Mouse (Mus musculus) retina, postnatal 1 day (tissue): ENCODE measurements around the gene Clta.

Experiments
- DNase-seq: peaks from one replicate; pipeline ENCODE4 v3.0.0-alpha.2; 2012

The Clta gene

DNA sequence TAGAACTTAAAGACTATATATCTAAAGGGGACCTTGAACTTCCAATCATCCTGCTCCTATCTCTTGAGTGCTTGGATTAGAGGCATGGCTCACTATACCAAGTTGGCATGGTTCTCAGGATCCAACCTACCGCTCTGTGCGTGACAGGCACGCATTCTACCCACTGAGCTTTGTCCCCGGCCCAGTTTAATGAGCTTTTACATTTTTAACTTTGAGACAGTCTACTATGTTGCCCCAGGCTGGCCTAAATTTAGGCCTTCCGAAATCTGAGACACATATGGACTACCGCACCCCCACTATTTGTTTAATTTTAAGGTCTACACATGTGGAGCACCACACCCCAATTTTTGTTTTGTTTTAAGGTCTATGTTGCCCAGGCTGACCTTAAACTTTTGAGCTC is 23.4 kb upstream of the Clta start:
- DNase-seq, result no peak

DNA sequence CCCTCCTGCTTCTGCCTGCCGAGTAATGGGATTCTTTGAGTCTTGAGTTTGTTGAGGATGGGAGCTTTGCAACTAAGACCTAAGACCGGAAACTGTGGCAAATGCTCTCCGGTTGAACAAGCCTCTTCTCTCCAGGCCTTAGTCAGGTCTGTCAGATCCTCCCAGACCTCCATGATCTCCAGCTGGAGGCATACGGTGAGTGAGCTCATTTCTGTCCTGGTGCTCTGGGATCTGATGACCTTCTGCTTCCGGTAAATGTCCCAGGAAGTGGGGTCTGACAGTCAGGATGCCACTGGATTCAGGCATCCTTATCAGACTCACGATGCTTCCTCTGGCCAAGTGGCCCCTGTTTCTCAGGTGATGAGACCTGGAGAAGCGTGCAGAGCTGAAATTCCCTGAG is 23.0 kb upstream of the Clta start:
- no peak for DNase-seq

DNA sequence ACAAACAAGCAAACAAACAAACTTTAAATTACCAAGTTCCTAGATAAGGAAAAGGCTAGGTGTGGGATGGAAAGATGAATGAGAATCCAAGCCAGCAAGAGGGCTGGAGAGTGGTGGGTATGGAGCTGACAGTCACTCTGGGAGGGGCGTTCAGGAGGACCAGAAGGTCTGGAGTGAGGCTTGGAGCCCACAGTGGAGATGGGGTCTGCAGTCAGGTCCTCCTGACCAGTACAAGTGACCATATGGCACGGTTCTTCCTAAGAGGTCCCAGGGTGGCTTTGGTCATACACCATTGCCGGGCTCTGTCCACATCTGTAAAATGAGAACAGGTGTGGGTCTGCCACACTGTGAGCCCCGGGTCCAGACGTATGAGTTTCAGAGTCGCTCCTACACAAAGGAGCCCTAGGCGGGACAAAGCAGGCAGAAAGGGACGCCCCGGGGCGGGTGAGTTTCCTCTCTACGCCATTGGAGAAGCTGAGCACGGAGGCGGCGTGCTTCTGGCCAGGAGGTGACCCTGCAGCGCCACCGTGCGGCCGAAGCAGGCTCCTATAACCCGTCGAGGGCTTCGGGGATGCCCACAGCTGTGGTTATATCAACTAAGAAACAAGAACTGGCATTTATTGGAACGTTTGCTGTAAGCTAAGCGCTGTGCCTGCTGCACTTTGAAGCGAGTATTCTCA is 22.1 kb upstream of the Clta start:
- DNase-seq, result peak; percentile 94

DNA sequence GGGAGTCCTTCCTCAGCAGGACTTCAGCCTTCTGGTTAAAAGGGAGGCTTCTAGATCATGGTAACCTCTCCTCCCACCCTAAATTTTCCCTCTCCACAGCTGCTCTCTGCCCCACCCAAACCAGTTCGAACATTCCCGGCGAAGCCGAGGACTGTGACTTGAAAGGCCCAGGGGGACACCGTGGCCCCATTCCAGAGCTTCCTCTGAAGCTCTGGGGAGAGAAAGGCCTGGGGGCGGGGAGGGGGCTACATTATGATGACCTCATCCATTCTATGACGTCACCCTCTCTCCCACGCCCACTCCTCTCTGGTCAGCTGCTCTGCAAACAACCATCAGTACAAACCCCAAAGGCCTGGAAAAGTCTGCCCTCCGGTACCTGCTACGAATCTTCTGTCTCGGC is 21.1 kb upstream of the Clta start, which contains the start of gene Ccin:
TSS of gene Ccin (plus strand) at position 303 of the 400 bp plus-strand sequence.
- no peak for DNase-seq

DNA sequence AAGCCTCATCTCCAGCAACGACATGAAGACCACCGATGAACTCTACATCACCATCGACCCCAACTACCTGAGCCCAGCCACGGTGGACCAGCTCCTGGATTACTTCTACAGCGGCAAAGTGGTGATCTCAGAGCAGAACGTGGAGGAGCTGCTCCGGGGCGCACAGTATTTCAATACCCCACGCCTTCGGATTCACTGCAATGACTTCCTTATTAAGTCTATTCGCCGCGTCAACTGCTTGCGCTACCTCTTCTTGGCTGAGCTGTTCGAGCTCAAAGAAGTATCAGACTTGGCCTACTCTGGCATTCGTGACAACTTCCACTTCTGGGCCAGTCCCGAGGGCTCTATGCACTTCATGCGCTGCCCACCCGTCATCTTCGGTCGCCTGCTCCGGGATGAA is 20.5 kb upstream of the Clta start:
- DNase-seq, result no peak

DNA sequence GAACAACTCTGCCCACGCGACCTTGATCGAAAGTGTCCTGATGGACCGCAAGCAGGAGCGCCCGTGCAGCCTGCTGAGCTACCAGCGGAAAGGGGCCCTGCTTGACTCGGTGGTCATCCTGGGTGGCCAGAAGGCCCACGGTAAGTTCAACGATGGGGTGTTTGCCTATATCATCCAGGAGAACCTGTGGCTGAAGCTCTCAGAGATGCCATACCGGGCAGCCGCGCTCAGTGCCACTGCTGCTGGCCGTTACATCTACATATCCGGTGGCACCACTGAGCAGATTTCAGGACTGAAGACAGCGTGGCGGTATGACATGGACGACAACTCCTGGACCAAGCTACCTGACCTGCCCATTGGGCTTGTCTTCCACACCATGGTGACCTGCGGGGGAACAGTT is 19.9 kb upstream of the Clta start:
- DNase-seq, result no peak

DNA sequence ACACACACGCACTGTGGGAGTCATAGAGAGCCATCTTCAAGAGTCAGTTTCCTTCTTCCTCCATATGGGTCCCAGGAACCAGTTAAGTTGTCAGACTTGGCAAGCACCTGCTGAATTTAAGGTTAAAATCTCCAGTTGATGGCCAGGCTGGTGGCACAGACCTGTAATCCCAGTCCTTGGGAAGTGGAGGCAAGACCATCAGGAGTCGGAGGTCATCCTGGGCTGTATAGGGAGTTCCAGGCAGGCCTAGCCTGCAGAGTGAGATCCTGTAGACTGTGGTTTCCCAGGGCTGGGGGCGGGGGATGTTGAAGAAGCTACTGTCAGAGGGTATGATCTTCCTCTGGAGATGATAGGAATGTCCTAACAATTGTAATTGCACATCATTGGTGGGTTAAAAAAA is 15.3 kb upstream of the Clta start:
- DNase-seq, result no peak

DNA sequence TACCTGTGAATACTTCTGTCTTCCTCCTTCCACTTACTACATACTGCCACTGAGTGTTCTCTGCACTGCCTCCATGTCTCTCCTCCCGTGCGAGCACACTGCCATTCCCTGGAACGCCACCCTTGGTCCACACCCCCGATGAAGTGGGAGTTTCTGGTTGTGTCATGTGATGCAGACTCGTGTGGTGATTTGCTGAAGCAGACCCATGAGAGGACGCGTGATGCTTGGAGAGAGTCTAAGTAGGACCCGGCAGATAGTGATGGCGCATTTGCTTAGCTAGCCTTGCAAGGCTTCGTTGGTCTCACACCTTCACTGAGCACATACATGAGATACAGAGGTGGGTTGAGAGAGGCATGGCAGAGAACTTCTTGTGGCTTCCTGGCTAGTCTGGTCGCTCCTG is 11.2 kb upstream of the Clta start:
- no peak for DNase-seq

DNA sequence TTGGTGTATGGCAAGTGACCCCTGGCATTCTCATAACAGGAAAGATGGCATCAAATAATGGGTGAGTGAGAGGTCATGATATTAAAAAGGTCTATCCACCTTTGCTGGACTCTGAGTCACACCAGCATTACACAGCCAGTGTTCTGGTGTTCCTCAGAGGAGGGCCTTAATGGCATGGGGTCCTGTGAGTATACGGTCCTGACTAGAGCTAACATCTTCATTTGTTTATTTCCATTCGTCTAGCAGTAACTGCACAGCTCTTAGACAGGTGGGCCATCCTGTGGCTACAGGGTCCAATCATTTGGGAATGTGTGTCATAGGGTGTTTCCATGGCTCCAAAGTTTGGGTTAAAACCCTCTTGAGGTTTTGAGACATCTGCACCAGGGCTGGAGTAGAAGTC is 9.9 kb upstream of the Clta start:
- DNase-seq, result no peak

DNA sequence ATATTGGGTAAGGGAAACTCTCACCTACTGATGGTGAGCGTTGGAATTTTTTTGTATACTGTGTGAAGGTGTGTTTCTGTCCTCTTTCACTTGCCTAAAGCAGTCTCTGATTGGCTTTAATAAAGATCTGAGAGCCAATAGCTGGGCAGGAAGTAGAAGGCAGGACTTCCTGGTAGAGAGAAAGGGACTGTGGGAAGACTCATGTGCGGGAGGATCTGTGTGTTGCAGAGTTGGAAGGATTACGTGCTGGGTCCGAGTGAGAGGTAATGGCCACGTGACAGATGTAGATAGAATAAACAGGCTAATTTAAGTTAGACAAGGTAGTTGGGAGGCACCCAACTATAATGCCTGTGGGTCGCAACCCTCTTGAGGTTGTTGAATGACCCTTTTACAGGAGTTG is 630 bp upstream of the Clta start:
- no peak for DNase-seq

DNA sequence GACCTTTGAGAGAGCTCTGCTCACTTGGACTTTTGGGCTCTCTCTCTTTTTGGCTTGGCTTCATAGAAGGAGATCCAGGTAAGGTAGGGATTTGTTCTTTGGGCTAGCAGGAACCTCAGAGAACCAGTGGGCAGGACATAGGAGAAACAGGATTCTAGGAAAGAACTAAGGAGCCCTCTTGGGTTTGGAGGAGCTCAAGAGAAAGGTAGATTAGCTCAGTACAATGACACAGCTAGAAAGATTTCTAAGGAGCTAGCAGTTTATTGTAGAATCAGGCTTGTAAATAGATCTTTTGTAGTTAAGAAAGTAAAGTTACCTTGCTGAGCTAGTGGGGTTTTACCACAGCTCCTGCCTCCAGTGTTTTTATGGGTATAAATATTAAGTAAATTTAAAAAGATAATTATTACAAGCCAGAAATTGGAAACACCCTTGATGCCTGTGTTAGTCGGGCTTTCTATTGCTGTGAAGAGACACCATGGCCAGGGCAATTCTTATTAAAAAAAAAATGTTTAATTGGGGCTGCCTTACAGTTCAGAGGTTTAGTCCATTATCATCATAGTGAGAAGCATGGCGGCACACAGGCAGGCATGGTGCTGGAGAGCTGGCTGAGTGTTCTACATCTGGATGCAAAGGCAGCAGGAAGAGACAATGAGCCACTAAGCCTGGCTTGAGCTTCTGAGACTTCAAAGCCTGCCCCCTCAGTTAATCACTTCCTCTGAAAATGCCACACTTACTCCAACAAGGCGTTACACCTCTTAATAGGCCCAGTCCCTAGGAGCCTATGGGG is 564 bp downstream of the Clta start:
- DNase-seq, result no peak

DNA sequence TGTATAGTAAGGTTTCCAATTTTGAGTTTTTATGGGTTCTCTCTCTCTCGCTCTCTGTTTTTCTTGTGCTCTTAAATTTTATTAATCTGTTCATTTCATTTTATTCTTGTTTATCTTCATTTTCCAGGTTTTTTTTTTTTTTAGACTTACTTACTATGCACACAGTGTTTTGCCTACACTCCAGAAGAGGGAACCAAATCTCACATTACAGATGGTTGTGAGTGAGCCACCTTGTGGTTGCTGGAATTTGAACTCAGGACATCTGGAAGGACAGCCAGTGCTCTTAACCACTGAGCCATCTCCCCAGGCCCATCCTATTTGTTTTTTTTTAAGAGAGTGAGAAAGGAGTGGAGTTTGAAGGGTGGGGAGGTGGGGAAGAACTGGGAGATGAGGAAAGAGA is 5.9 kb downstream of the Clta start:
- no peak for DNase-seq

DNA sequence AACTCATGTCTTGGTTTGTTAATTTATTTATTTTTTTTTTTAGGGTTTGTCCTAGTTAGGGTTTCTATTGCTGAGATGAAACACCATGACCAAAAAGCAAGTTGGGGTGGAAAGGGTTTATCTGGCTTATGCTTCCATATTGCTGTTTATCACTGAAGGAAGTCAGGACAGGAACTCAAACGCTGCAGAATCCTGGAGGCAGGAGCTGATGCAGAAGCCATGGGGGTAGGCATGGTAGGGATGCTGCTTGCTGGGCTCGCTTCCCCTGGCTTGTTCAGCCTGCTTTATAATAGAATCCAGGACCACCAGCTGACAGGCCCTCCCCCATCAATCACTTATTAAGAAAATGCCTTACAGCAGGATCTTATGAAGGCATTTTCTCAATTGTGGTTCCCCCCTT is 6.6 kb downstream of the Clta start:
- no peak for DNase-seq

DNA sequence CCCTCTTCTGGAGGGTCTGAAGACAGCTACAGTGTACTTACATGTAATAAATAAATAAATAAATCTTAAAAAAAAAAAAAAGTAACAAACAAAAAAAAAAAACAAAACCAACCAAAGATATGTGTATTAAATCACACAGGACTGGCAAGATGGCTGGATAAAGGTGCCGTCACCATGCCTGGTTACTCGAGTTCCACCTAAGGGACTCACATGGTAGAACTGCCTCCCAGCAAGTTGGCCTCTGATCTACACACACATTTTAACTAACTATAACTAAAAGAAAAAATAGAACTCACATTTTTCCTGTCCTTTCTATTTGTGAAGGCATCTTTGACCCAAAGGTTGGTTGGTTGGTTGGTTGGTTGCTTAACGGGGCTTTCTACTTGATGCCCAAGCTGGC is 7.5 kb downstream of the Clta start:
- DNase-seq, result no peak

DNA sequence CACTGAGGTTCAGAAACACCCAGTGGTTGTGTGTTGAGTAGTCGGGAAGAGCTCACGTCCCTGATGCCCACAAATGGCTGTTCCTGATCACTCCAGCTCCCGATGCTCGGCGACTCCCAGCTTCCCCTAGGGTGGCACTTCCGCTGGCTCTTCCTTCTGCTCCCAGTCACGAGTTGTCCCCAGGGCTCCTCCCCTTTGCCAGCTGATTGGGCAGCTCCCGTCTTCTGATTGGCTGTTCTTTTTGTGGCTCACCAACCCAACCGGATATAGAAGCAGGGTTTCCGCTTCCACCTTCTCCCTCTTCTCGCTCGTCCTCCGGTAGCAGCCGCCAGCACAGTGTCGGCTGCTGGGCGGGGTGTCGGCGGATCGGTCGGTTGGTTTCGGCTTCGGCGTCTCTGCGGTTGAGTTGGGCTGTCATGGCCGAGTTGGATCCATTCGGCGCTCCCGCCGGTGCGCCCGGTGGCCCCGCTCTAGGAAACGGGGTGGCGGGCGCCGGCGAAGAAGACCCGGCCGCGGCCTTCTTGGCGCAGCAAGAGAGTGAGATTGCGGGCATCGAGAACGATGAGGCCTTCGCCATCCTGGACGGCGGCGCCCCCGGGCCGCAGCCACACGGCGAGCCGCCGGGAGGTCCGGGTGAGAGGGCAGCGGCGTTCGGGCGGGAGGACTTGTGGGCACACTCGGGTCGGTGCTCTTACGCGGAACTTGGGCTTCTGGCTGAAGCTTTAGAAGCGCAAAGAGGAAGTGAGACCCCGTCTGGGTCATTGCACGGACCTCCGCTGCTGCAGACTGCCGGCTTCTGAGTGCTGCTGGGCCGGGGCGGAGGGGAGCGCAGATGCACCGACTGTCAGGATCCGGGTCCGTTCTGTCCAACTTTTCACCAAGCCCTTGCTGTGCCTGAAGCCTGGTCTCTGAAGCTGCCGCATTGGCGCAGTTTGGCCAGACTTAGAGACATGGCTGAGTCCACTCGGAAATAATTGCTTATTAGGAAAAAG is 8.4 kb downstream of the Clta start:
- DNase-seq, result peak; percentile 98

DNA sequence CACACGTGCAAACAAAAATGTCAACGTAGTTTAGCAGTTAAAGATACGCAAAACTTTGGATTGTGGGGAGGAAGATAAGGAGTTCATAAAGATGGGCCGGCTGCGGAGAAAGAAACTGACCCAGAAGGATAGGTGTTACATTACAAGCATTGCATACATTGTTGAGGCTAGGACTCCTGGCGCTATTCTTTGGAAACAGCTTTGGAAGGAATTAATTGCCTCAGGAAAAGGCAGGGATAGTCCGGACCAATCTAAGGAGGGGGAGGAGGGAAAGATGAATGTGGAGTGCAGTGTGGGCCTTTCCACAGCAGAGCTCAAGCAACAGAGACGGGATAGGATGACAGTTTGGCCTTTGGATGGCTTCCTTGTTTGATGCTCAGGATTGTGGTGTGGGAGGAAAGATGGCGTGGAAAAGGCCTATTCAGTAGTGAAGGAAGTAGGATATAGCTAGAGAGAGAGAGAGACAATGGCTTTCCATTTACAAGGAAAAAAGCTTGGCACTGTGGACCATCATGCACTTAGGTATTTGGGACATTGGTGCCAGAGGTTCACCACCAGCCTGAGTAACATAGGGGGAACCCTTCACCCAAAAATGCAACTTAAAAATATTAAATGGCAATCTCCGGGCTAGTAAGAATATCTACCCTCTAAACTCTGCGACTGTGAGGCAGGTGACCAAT is 9.3 kb downstream of the Clta start:
- DNase-seq, result no peak

DNA sequence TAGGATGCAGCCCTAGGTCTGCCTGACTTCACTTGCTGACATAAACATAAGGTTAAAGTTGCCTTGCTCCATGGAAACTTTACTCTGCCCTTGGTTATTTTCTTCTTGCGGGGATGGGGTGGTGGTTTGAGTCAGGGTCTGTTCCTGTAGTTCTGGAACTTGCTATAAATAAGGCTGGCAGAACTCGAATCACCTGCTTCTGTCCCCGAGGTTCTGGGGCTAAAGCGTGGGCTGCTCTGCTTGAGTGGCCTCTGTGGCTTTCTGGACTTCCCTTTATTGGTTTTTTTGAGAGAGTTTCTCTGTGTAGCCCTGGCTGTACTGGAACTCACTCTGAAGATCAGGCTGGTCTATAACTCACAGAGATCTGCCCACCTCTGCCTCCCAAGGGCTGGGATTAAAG is 11.8 kb downstream of the Clta start:
- no peak for DNase-seq

DNA sequence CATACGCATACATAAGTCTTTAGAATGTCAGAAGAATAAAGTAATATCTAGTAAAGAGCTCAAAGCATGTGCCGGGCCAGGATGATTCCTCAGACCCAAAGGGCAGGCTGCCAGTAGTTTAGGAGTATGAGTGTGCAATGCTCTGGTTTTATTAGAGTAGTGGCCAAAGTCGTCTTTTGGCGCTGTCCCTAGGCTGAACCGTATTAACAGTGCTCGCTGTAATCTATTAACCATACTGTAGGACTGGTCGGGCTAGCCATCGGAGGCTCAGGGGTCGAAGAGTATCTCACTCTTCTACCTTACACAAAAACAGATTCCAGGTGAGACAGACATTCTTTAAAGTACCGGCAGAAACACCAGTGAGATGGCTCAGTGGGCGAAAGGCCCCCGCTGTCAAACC is 12.5 kb downstream of the Clta start:
- no peak for DNase-seq

DNA sequence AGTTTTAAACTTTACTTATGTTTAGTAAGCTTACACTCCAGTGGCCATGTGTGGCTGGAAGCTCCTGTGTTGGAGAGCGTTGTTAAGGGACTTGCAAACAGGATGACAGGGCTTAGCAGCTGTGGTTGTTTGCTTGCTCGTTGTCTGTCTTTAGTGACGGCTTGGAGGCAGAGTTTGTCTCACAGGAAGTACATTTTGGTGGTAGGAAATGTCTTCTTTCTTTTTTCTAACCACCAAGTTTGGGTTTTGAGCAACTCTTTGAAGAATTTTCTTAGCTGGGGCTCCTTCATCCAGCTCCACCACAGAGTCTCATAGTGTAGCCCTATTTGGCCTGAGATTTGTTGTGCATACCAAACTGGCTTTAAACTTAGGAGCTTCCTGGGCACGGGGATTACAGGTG is 18.1 kb downstream of the Clta start:
- DNase-seq, result no peak

DNA sequence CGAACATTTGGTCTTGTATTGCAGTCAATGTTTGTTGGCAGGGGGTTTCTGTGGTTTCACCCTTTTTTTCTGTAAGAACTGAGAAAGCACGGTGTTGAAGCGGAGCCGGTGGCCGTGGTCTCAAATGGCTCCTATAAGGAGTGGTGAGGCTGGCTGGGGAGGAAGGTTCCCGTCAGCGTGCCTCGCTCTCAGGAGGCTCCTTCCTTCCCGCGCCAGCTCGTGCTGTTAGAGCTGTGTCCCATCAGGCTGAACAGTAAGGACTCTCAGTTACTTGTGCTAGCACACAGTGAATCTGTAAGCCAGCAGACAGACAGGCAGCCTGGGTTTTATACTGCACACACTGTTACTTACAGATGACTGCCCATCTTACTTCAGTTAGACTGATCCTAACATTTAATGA is 18.5 kb downstream of the Clta start:
- DNase-seq, result no peak

DNA sequence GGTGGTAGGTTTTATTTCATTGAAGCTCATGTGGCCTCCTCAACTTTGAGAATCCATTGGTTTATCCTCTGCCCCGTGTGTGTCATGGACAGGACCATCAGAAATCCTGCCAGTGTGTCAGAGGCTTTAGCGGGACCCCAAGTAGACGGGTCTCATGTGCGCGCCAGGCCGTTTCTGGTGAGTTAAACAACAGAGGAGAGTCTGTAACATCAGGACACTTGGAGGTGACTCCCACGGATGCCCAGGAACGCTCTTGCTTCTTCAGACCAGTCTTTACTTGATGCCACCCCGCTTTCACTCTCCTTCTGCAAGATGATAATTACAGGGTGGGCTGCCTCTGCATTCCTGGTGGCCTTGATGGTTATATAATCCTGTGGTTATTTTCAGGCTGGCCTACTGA is 19.4 kb downstream of the Clta start:
- no peak for DNase-seq

DNA sequence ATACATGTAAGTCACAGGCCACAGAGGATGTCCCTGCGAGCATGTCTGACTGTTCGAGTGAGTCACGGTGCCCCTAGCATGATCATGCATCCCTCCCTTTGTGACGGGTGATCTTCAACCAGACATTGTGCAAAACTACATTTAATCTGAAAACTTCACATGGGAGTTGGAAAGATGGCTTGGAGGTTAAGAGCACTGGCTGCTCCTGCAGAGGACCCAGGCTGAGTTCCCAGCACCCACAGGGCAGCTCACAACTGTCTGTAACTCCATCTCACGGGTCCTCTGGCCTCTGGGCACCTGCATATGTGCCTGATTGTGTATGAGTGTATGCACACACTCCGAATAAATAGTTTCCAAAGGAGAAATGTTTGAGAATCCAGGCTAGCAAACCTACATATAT is 20.0 kb downstream of the Clta start:
- no peak for DNase-seq

DNA sequence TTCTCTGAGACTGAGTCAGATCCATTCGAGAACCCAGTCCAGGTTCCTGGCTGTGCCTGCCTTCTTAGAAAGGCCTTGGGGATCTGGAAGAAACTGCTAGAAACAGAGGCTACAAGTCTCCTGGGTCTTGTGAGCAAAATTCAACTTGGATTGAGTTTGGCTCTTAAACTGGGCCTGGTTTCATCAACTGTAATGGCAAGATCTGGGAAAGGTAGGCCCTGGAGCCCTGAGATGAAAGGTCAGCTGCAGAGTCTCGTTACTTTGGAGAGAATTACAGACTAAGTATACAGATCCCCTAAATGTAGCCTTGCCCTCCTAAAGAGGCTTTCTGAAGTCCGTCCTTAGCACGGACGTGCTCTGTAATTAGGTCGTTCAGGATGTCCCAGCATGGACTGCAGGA is 21.3 kb downstream of the Clta start:
- no peak for DNase-seq
